Mouse (Mus musculus): ENCODE data around the gene Dnph1.

DNA sequence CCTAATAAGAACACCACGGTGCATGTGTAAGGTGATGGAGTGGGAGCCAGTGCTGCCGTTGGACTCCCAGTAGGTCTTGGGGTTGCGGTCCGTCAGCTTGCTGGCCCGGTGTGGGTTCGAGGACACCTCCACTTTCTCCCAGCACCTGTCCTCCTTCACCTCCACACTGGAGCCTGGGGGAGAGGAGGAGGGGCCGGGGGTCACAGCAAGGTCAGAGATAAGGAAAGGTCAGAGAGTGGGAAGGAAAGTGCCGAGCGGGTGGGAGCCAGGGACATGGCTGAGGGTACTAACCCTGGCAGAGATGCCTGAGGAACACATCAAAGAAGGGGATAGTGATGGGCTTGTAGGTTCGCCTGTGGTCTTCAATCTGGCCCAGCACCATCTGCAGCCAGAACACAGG is 28.6 kb downstream of the Dnph1 start:
- TF ChIP-seq POLR2A (IDR thresholded peaks at IDR 0.05; ENCODE audit: insufficient read depth, low read depth, low read length): no peak
- no peak for TF ChIP-seq CTCF (IDR thresholded peaks at IDR 0.05)
